Mouse (Mus musculus) CH12.LX (cell line): ENCODE measurements around the gene Itgav. TPM values are rescaled to one million over a fixed set of nuclear protein-coding genes. Genes with fewer than 3 reads are reported as not detected.

ENCODE experiments used
- DNase-seq: peaks from one replicate; pipeline ENCODE4 v3.0.0-alpha.2; 2013; ENCODE audit errors: extremely low read depth
- H3K27ac ChIP-seq: 2 replicates; pipeline ENCODE4 v1.5.1; 2012; ENCODE audit warnings: low read depth, mild to moderate bottlenecking, control low read depth, moderate library complexity; ENCODE audit not compliant: insufficient read depth
- H3K27me3 ChIP-seq: replicated peaks from 2 replicates; pipeline ENCODE3; 2012; ENCODE audit warnings: inconsistent platforms
- H3K36me3 ChIP-seq, 2 experiments: replicated peaks in 1 of 2; 2 replicates each; pipeline versions ENCODE3 to v1.6.1; 2012; ENCODE audit warnings: inconsistent platforms in 1 of 2, low read length in 1 of 2, mild to moderate bottlenecking in 1 of 2, mixed read lengths in 1 of 2, moderate library complexity in 1 of 2; ENCODE audit not compliant: control insufficient read depth in 1 of 2, insufficient read depth in 1 of 2
- H3K4me1 ChIP-seq, 2 experiments: 2 replicates each; pipeline ENCODE4 v1.6.1; 2012; ENCODE audit warnings: inconsistent platforms in 1 of 2, moderate library complexity in 1 of 2; ENCODE audit not compliant: insufficient read depth in 2 of 2, control insufficient read depth in 1 of 2
- H3K4me2 ChIP-seq: 2 replicates; pipeline ENCODE4 v1.6.1; 2012; ENCODE audit warnings: low read depth, mild to moderate bottlenecking, control low read depth; ENCODE audit not compliant: poor library complexity, insufficient read depth, severe bottlenecking
- H3K4me3 ChIP-seq, 3 experiments: fragments of 150-350 bp in 1 of 3; sonication (generic) in 1 of 3; replicated peaks in 1 of 3; 2 replicates each; pipeline versions ENCODE3 to v1.5.1; 2011 to 2012; ENCODE audit warnings: low read depth in 2 of 3, low read length in 2 of 3, mild to moderate bottlenecking in 2 of 3, moderate library complexity in 2 of 3, control low read depth in 1 of 3, improper control_type of control experiment in 1 of 3, inconsistent platforms in 1 of 3, mixed read lengths in 1 of 3; ENCODE audit not compliant: poor library complexity in 1 of 3
- H3K79me2 ChIP-seq: replicated peaks from 2 replicates; pipeline ENCODE4 v1.6.1; 2012; ENCODE audit warnings: mild to moderate bottlenecking, moderate library complexity; ENCODE audit not compliant: control insufficient read depth, poor library complexity, insufficient read depth, severe bottlenecking; ENCODE audit errors: extremely low read depth
- H3K9ac ChIP-seq: 2 replicates; pipeline ENCODE4 v1.6.1; 2012; ENCODE audit warnings: low read depth, mild to moderate bottlenecking, control low read depth, moderate library complexity; ENCODE audit not compliant: insufficient read depth
- H3K9me3 ChIP-seq: replicated peaks from 2 replicates; pipeline ENCODE3; 2012; ENCODE audit warnings: low read length, inconsistent platforms, mixed read lengths
- BHLHE40 ChIP-seq: IDR thresholded peaks from 2 replicates; pipeline ENCODE4 v1.6.1; 2011; ENCODE audit warnings: mild to moderate bottlenecking, low read depth, low read length, improper control_type of control experiment
- CHD1 ChIP-seq: IDR thresholded peaks from 2 replicates; pipeline ENCODE4 v1.6.1; 2012; ENCODE audit warnings: low read depth, low read length, improper control_type of control experiment, inconsistent platforms
- CHD2 ChIP-seq: IDR thresholded peaks from 2 replicates; pipeline ENCODE4 v1.6.1; 2011; ENCODE audit warnings: low read length, improper control_type of control experiment
- CTCF ChIP-seq, 2 experiments: IDR thresholded peaks in 1 of 2; conservative IDR thresholded peaks in 1 of 2; 2 replicates each; pipeline ENCODE4 v1.5.1; 2011 to 2012; ENCODE audit warnings: low read depth in 2 of 2, low read length in 2 of 2, improper control_type of control experiment in 1 of 2, inconsistent platforms in 1 of 2, mild to moderate bottlenecking in 1 of 2, moderate library complexity in 1 of 2
- E2F4 ChIP-seq: IDR thresholded peaks from 2 replicates; pipeline ENCODE4 v1.6.1; 2011; ENCODE audit warnings: low read depth, low read length, improper control_type of control experiment; ENCODE audit not compliant: insufficient replicate concordance
- ELF1 ChIP-seq: IDR thresholded peaks from 2 replicates; pipeline ENCODE4 v1.6.1; 2014; ENCODE audit warnings: low read depth, mild to moderate bottlenecking, inconsistent platforms, low read length, improper control_type of control experiment
- EP300 ChIP-seq: IDR thresholded peaks from 2 replicates; pipeline ENCODE4 v1.6.1; 2011; ENCODE audit warnings: low read length, improper control_type of control experiment
- ETS1 ChIP-seq: conservative IDR thresholded peaks from 2 replicates; pipeline ENCODE4 v1.6.1; 2012; ENCODE audit warnings: low read depth, mild to moderate bottlenecking, inconsistent platforms, low read length, improper control_type of control experiment, moderate library complexity
- GABPA ChIP-seq: IDR thresholded peaks from 2 replicates; pipeline ENCODE4 v1.6.1; 2012; ENCODE audit warnings: low read depth, low read length, improper control_type of control experiment, inconsistent platforms; ENCODE audit not compliant: insufficient replicate concordance
- HCFC1 ChIP-seq: IDR thresholded peaks from 2 replicates; pipeline ENCODE4 v1.6.1; 2012; ENCODE audit warnings: low read depth, mild to moderate bottlenecking, inconsistent platforms, low read length, improper control_type of control experiment
- IRF4 ChIP-seq: IDR thresholded peaks from 2 replicates; pipeline ENCODE4 v1.6.1; 2014; ENCODE audit warnings: low read depth, mild to moderate bottlenecking, inconsistent platforms, low read length, improper control_type of control experiment
- JUN ChIP-seq: IDR thresholded peaks from 2 replicates; pipeline ENCODE4 v1.6.1; 2011; ENCODE audit warnings: low read depth, mild to moderate bottlenecking, low read length, improper control_type of control experiment, moderate library complexity; ENCODE audit not compliant: insufficient read depth
- JUND ChIP-seq: conservative IDR thresholded peaks from 2 replicates; pipeline ENCODE4 v1.6.1; 2011; ENCODE audit warnings: low read depth, low read length, improper control_type of control experiment
- KAT2A ChIP-seq: IDR thresholded peaks from 2 replicates; pipeline ENCODE4 v1.6.1; 2012; ENCODE audit warnings: low read length, improper control_type of control experiment, inconsistent platforms; ENCODE audit not compliant: insufficient replicate concordance
- MAFK ChIP-seq: IDR thresholded peaks from 2 replicates; pipeline ENCODE4 v1.6.1; 2011; ENCODE audit warnings: low read length, improper control_type of control experiment; ENCODE audit not compliant: insufficient replicate concordance
- MAX ChIP-seq: IDR thresholded peaks from 2 replicates; pipeline ENCODE4 v1.6.1; 2011; ENCODE audit warnings: low read length, improper control_type of control experiment
- MAZ ChIP-seq: IDR thresholded peaks from 2 replicates; pipeline ENCODE4 v1.6.1; 2012; ENCODE audit warnings: low read depth, mild to moderate bottlenecking, inconsistent platforms, low read length, improper control_type of control experiment, moderate library complexity
- MEF2A ChIP-seq: IDR thresholded peaks from 2 replicates; pipeline ENCODE4 v1.6.1; 2014; ENCODE audit warnings: low read depth, mild to moderate bottlenecking, inconsistent platforms, low read length, improper control_type of control experiment, borderline replicate concordance
- MXI1 ChIP-seq: IDR thresholded peaks from 2 replicates; pipeline ENCODE4 v1.6.1; 2011; ENCODE audit warnings: mild to moderate bottlenecking, low read depth, low read length, improper control_type of control experiment
- NELFE ChIP-seq: IDR thresholded peaks from 2 replicates; pipeline ENCODE4 v1.6.1; 2011; ENCODE audit warnings: low read depth, low read length, improper control_type of control experiment
- NRF1 ChIP-seq: IDR thresholded peaks from 2 replicates; pipeline ENCODE4 v1.6.1; 2014; ENCODE audit warnings: low read depth, mild to moderate bottlenecking, inconsistent platforms, low read length, improper control_type of control experiment, moderate library complexity
- PAX5 ChIP-seq: IDR thresholded peaks from 2 replicates; pipeline ENCODE4 v1.6.1; 2012; ENCODE audit warnings: low read length, inconsistent platforms, mixed read lengths
- POLR2A ChIP-seq: IDR thresholded peaks from 2 replicates; pipeline ENCODE4 v1.6.1; 2011; ENCODE audit warnings: low read depth, mild to moderate bottlenecking, improper control_type of control experiment, low read length
- POLR2AphosphoS2 ChIP-seq: IDR thresholded peaks from 2 replicates; pipeline ENCODE4 v1.6.1; 2011; ENCODE audit warnings: low read depth, low read length, improper control_type of control experiment
- RAD21 ChIP-seq: IDR thresholded peaks from 2 replicates; pipeline ENCODE4 v1.6.1; 2011; ENCODE audit warnings: low read depth, mild to moderate bottlenecking, low read length, improper control_type of control experiment, moderate library complexity
- RCOR1 ChIP-seq: conservative IDR thresholded peaks from 2 replicates; pipeline ENCODE4 v1.6.1; 2012; ENCODE audit warnings: low read depth, mild to moderate bottlenecking, inconsistent platforms, low read length, improper control_type of control experiment
- SIN3A ChIP-seq: IDR thresholded peaks from 2 replicates; pipeline ENCODE4 v1.6.1; 2012; ENCODE audit warnings: low read length, improper control_type of control experiment, inconsistent platforms
- SMC3 ChIP-seq: IDR thresholded peaks from 2 replicates; pipeline ENCODE4 v1.6.1; 2011; ENCODE audit warnings: low read depth, low read length, improper control_type of control experiment
- TBP ChIP-seq: conservative IDR thresholded peaks from 2 replicates; pipeline ENCODE4 v1.6.1; 2011; ENCODE audit warnings: low read depth, low read length, improper control_type of control experiment
- TCF12 ChIP-seq: IDR thresholded peaks from 2 replicates; pipeline ENCODE4 v1.6.1; 2014; ENCODE audit warnings: low read depth, mild to moderate bottlenecking, inconsistent platforms, low read length, improper control_type of control experiment
- UBTF ChIP-seq: IDR thresholded peaks from 2 replicates; pipeline ENCODE4 v1.6.1; 2012; ENCODE audit warnings: low read depth, mild to moderate bottlenecking, inconsistent platforms, low read length, improper control_type of control experiment, moderate library complexity
- USF1 ChIP-seq: IDR thresholded peaks from 2 replicates; pipeline ENCODE4 v1.6.1; 2014; ENCODE audit warnings: low read depth, mild to moderate bottlenecking, inconsistent platforms, low read length, improper control_type of control experiment
- USF2 ChIP-seq: conservative IDR thresholded peaks from 2 replicates; pipeline ENCODE4 v1.6.1; 2011; ENCODE audit warnings: low read depth, low read length, improper control_type of control experiment
- ZC3H11A ChIP-seq: IDR thresholded peaks from 2 replicates; pipeline ENCODE4 v1.6.1; 2012; ENCODE audit warnings: low read depth, mild to moderate bottlenecking, inconsistent platforms, low read length, improper control_type of control experiment
- ZKSCAN1 ChIP-seq: IDR thresholded peaks from 2 replicates; pipeline ENCODE4 v1.6.1; 2012; ENCODE audit warnings: low read depth, inconsistent platforms, low read length, improper control_type of control experiment, borderline replicate concordance
- ZMIZ1 ChIP-seq: IDR thresholded peaks from 2 replicates; pipeline ENCODE4 v1.6.1; 2012; ENCODE audit warnings: low read depth, mild to moderate bottlenecking, inconsistent platforms, low read length, improper control_type of control experiment
- ZNF384 ChIP-seq: IDR thresholded peaks from 2 replicates; pipeline ENCODE4 v1.6.1; 2012; ENCODE audit warnings: low read depth, low read length, improper control_type of control experiment, inconsistent platforms
- dilution Hi-C: fragments of 300-500 bp; cut with MboI; formaldehyde crosslinking; loops from 2 replicates; pipeline ENCODE4 v1.14.3; 2020; ENCODE audit warnings: low sequenced_read_pairs; ENCODE audit not compliant: extremely low pct_unique_long_range_greater_than_20kb, extremely low pct_ligation_motif_present
- in situ Hi-C: fragments of 300-500 bp; cut with MboI; formaldehyde crosslinking; loops from 3 replicates; pipeline ENCODE4 v1.14.3; 2019; ENCODE audit warnings: low sequenced_read_pairs, low pct_ligation_motif_present, low pct_unique_long_range_greater_than_20kb, mixed read lengths
- polyA plus RNA-seq: library from polyadenylated mRNA; unstranded; fragments of >175 nt; gene quantifications from 2 replicates; pipeline ENCODE4 v1.2.1, GENCODE M21; 2012; ENCODE audit warnings: low read depth; ENCODE audit not compliant: insufficient read length
- total RNA-seq, 2 experiments: library from RNA; depleted of rRNA; stranded (reverse); fragments of 300-350 nt in 1 of 2; fragments of >200 nt in 1 of 2; gene quantifications; 2 replicates each; pipeline ENCODE4 v1.2.3; 2012 to 2014

Gene Itgav
- total RNA-seq (2012; rRNA removed), result 25.0 and 25.5 TPM in 2 replicates
- 16.2 and 16.7 TPM in 2 replicates for total RNA-seq (2014; rRNA removed)
- polyA plus RNA-seq, result 19.7 and 28.2 TPM in 2 replicates

- Histone ChIP-seq H3K4me3 (peak within 1 kb of the TSS; percentile 84 to 95 (median 94)), H3K4me1 (peaks cover 2 to 29% of the 10 kb centered on the region in 2 experiments; a peak in 3 of 4 replicates), H3K9me3 (no peaks in the 10 kb centered on the region), H3K27ac (peak within 1 kb of the TSS; percentile 90), H3K9ac (peak within 1 kb of the TSS; percentile 97), H3K36me3 (peaks cover 0 to 3% of the 10 kb centered on the region in 2 experiments), H3K79me2 (peaks cover 37% of the 10 kb centered on the region), H3K27me3 (no peaks in the 10 kb centered on the region), H3K4me2 (peak within 1 kb of the TSS; percentile 98)
- DNase-seq, result peak; percentile 78
- in situ Hi-C loops (no loop called here), dilution Hi-C loops (no loop called here)
- TF ChIP-seq HCFC1 (peak; percentile 70), IRF4 (peak; percentile 66; the same call in 1 of the 2 replicates), NELFE (peak; percentile 86), MAFK (no peak), MAZ (peak; percentile 45; the same call in 1 of the 2 replicates), NRF1 (0 out of 2 replicates have a peak, but pooled peaks have one; percentile 13), USF1 (no peak), RCOR1 (peak; percentile 63; the same call in 1 of the 2 replicates), PAX5 (no peak), EP300 (peak; percentile 32), ZMIZ1 (peak; percentile 74; the same call in 1 of the 2 replicates), POLR2A (peak; percentile 87), RAD21 (no peak), JUN (no peak), POLR2AphosphoS2 (no peak), GABPA (no peak), E2F4 (no peak), MAX (peak; percentile 37; the same call in 1 of the 2 replicates), SIN3A (peak; percentile 72), MXI1 (no peak), UBTF (peak; percentile 97), CHD2 (peak; percentile 41; the same call in 1 of the 2 replicates), ELF1 (peak; percentile 92), MEF2A (peak; percentile 53), BHLHE40 (no peak; the same call in 1 of the 2 replicates), TCF12 (peak; percentile 82), ZKSCAN1 (no peak), ZNF384 (no peak), KAT2A (0 out of 2 replicates have a peak, but pooled peaks have one; percentile 34), CHD1 (peak; percentile 74), TBP (peak; percentile 68; the same call in 1 of the 2 replicates), USF2 (no peak), ZC3H11A (no peak), CTCF (conservative IDR thresholded peaks at IDR 0.05 in 1 of 2, IDR thresholded peaks at IDR 0.05 in 1 of 2; ENCODE audit: low read depth in 2 of 2, low read length in 2 of 2) (no peak), ETS1 (no peak; the same call in 1 of the 2 replicates), JUND (no peak), SMC3 (no peak)
Measured at GRCm38 (mm10) chr2:83723921-83724826, at the start of gene Itgav. Itgav (plus strand) TSS chr2:83724397.
